Mouse (Mus musculus) stomach, postnatal 0 days (tissue): ENCODE measurements around the gene Mgmt.

Source experiments
- CTCF ChIP-seq: IDR thresholded peaks from 2 replicates; pipeline ENCODE4 v1.5.1; 2016; ENCODE audit warnings: antibody characterized with exemption, low read depth, mild to moderate bottlenecking, moderate library complexity
- EP300 ChIP-seq: optimal IDR thresholded peaks from 2 replicates; pipeline ENCODE3; 2016; ENCODE audit warnings: antibody characterized with exemption

- TF ChIP-seq CTCF (no peak), EP300 (no peak)
Observed at GRCm38 (mm10) chr7:137012687-137013086, 118.3 kb downstream of the Mgmt start.
